Comparison of ENCODE assay signal across 9 mouse cellular contexts in genomic region chr7:113047583-113047982, GRCm38 (mm10).
A peak's percentile ranks its signal among the peaks of the same experiment; 100 is the strongest.
DNase-seq lines count a peak whose midpoint lies in the region; ATAC-seq and TF ChIP-seq lines count a peak whose summit lies in the region.
"Had no signal": no experiment of that assay in that cellular context is flagged by ENCODE, and none has a peak within 500 bp of the region (broad histone marks: within the 10 kb centered on the region; RNA-seq: fewer than 3 reads in every experiment).

No protein-coding gene starts in this region.

- H3K4me3 ChIP-seq in liver, adult 2 months (ENCODE audit: insufficient read depth, low read depth, low read length), result no peak overlapping the region
- no peak overlapping the region for H3K4me3 ChIP-seq in embryonic facial prominence, embryonic 10.5 days
- H3K4me3 ChIP-seq in hindbrain, embryonic 14.5 days (replicated peaks; ENCODE audit: low read length), result no peak overlapping the region
- H3K4me3 ChIP-seq: limb, embryonic 15.5 days had no signal

- no peak for TF ChIP-seq CTCF in liver, adult 2 months (IDR thresholded peaks at IDR 0.05; ENCODE audit: low read depth, low read length)

- TF ChIP-seq POLR2A in liver, adult 2 months (IDR thresholded peaks at IDR 0.05; ENCODE audit: extremely low read depth, insufficient read depth, low read length), result no peak

- no peaks in the 10 kb centered on the region for H3K27me3 ChIP-seq in liver, adult 2 months (ENCODE audit: control insufficient read depth, insufficient read depth, low read length)
- H3K27me3 ChIP-seq in embryonic facial prominence, embryonic 10.5 days (replicated peaks; ENCODE audit: low read depth, poor library complexity, severe bottlenecking), result no peaks in the 10 kb centered on the region
- no peaks in the 10 kb centered on the region for H3K27me3 ChIP-seq in hindbrain, embryonic 14.5 days (ENCODE audit: control insufficient read depth, insufficient read depth, low read length)
- H3K27me3 ChIP-seq: limb, embryonic 15.5 days had no signal

- WGBS in liver, adult 2 months, result 82% methylated on average over 3 of the region's 3 CpGs
- WGBS in embryonic facial prominence, embryonic 10.5 days, result 77% methylated on average over 3 of the region's 3 CpGs
- 72% methylated on average over 3 of the region's 3 CpGs for WGBS in hindbrain, embryonic 14.5 days

- no peak for ATAC-seq in hindbrain, embryonic 14.5 days (ENCODE audit: low FRiP score)
- ATAC-seq in monocyte, adult 5-6 weeks (replicated peaks; ENCODE audit: insufficient number of reproducible peaks, low FRiP score, low TSS enrichment, poor library complexity, severe bottlenecking), result 0 out of 2 replicates have a peak, but pooled peaks have one; percentile 28

- no peaks in the 10 kb centered on the region for H3K4me1 ChIP-seq in liver, adult 2 months (ENCODE audit: control insufficient read depth, insufficient read depth, low read length)
- peaks cover 14% of the 10 kb centered on the region for H3K4me1 ChIP-seq in embryonic facial prominence, embryonic 10.5 days
- H3K4me1 ChIP-seq in hindbrain, embryonic 14.5 days (replicated peaks; ENCODE audit: control insufficient read depth, insufficient read depth, low read length), result no peaks in the 10 kb centered on the region

- no peaks in the 10 kb centered on the region for H3K79me2 ChIP-seq in liver, adult 2 months (ENCODE audit: control insufficient read depth, insufficient read depth, low read length)

- H3K36me3 ChIP-seq in liver, adult 2 months (ENCODE audit: control insufficient read depth, insufficient read depth, low read length), result no peaks in the 10 kb centered on the region
- no peaks in the 10 kb centered on the region for H3K36me3 ChIP-seq in embryonic facial prominence, embryonic 10.5 days (replicated peaks)
- H3K36me3 ChIP-seq in hindbrain, embryonic 14.5 days (replicated peaks; ENCODE audit: control insufficient read depth, insufficient read depth), result no peaks in the 10 kb centered on the region
- H3K36me3 ChIP-seq: limb, embryonic 15.5 days had no signal

- H3K9ac ChIP-seq in liver, adult 2 months (ENCODE audit: low read depth, low read length), result no peak overlapping the region
- H3K9ac ChIP-seq in hindbrain, embryonic 14.5 days, result no peak overlapping the region
- H3K9ac ChIP-seq: limb, embryonic 15.5 days had no signal

- DNase-seq in liver, adult 2 months (ENCODE audit: extremely low read depth, low read depth, low spot score), result peak; percentile 10
- no peak for DNase-seq in liver
- DNase-seq in embryonic facial prominence, embryonic 10.5 days (ENCODE audit: low spot score), result no peak
- DNase-seq in hindbrain, embryonic 14.5 days (ENCODE audit: low spot score), result no peak
- DNase-seq in embryo, embryonic 11 days, result no peak
- no peak for DNase-seq in frontal cortex, postnatal 14 days (ENCODE audit: low spot score in 2 of 2)
- DNase-seq: cerebellum, adult 9-11 months had no signal

- H3K9me3 ChIP-seq in embryonic facial prominence, embryonic 10.5 days, result no peaks in the 10 kb centered on the region
- no peaks in the 10 kb centered on the region for H3K9me3 ChIP-seq in hindbrain, embryonic 14.5 days (ENCODE audit: control insufficient read depth, low read length)
- H3K9me3 ChIP-seq: limb, embryonic 15.5 days had no signal

- no peak overlapping the region for H3K4me2 ChIP-seq in hindbrain, embryonic 14.5 days (replicated peaks)
- H3K4me2 ChIP-seq: limb, embryonic 15.5 days had no signal

- no peak overlapping the region for H3K27ac ChIP-seq in liver, adult 2 months (replicated peaks; ENCODE audit: insufficient read depth, low read depth, low read length)
- peak overlapping the region; percentile 54; the same call in 1 of the 2 replicates for H3K27ac ChIP-seq in embryonic facial prominence, embryonic 10.5 days (replicated peaks)
- H3K27ac ChIP-seq in hindbrain, embryonic 14.5 days, result peak overlapping the region; percentile 55; the same call in 1 of the 2 replicates
- H3K27ac ChIP-seq: limb, embryonic 15.5 days had no signal
